Mouse (Mus musculus): ENCODE results near the gene Coq10a. TPM values are rescaled to one million over a fixed set of nuclear protein-coding genes. Genes with fewer than 3 reads are reported as not detected.
A peak's percentile ranks its signal among the peaks of the same experiment; 100 is the strongest.

Coq10a gene
- polyA plus RNA-seq, 1 experiment from 2014 or later: 50.5 TPM

- H3K9me3 ChIP-seq (ENCODE audit: control insufficient read depth, low read length): no peaks in the 10 kb centered on the region
- H3K36me3 ChIP-seq (ENCODE audit: control insufficient read depth, insufficient read depth, low read length): no peaks in the 10 kb centered on the region; the same call in 1 of the 2 replicates
- 60% methylated on average over 6 of the region's 6 CpGs for WGBS
- no peak overlapping the region for H3K9ac ChIP-seq (replicated peaks; ENCODE audit: low read length)
- no peak for ATAC-seq (ENCODE audit: low FRiP score, low TSS enrichment)
- no peaks in the 10 kb centered on the region for H3K27me3 ChIP-seq (ENCODE audit: control insufficient read depth, insufficient read depth, low read length)
- H3K4me3 ChIP-seq (replicated peaks; ENCODE audit: low read depth, low read length): no peak overlapping the region
- no peak for DNase-seq
- H3K4me2 ChIP-seq (ENCODE audit: low read length): no peak overlapping the region
- H3K4me1 ChIP-seq (ENCODE audit: control insufficient read depth, insufficient read depth, low read length): peaks cover 17% of the 10 kb centered on the region
- no peak overlapping the region for H3K27ac ChIP-seq (replicated peaks; ENCODE audit: low read depth, low read length)
These were observed 1.2 kb upstream of the Coq10a start for GRCm38 (mm10) chr10:128370021-128370420.

- WGBS: 76% methylated on average over 6 of the region's 6 CpGs
- ATAC-seq (ENCODE audit: low FRiP score, low TSS enrichment): no peak
- DNase-seq: no peak
- Histone ChIP-seq H3K4me2 (ENCODE audit: low read length) (peak overlapping the region; percentile 91), H3K4me3 (replicated peaks; ENCODE audit: low read depth, low read length) (peak overlapping the region; percentile 61), H3K4me1 (ENCODE audit: control insufficient read depth, insufficient read depth, low read length) (peaks cover 17% of the 10 kb centered on the region), H3K9ac (replicated peaks; ENCODE audit: low read length) (peak overlapping the region; percentile 74; the same call in 1 of the 2 replicates), H3K9me3 (ENCODE audit: control insufficient read depth, low read length) (no peaks in the 10 kb centered on the region), H3K27me3 (ENCODE audit: control insufficient read depth, insufficient read depth, low read length) (no peaks in the 10 kb centered on the region), H3K27ac (replicated peaks; ENCODE audit: low read depth, low read length) (peak overlapping the region; percentile 98), H3K36me3 (ENCODE audit: control insufficient read depth, insufficient read depth, low read length) (peaks cover under 1% of the 10 kb centered on the region; the same call in 1 of the 2 replicates)
These were observed 802 bp upstream of the Coq10a start for GRCm38 (mm10) chr10:128369599-128369998.

DNA sequence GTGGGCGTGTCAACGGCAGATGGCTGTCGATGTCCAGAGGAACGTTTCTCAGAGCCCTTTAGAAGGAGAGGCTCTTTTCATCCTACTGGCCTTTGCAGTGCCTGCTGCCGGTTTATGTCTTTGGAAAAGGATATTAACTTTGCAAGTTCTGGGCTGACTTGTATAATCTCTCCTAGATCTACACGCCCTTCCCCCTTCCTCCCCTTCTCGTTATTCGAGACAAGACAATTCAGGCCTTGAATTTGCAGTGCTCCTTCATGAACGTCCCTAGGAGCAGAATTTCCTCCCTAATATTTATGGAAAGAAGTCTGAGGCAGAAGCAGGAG, 384 bp upstream of the Coq10a start:
- Histone ChIP-seq H3K27ac (replicated peaks; ENCODE audit: low read depth, low read length) (peak overlapping the region; percentile 98), H3K36me3 (ENCODE audit: control insufficient read depth, insufficient read depth, low read length) (peaks cover 5% of the 10 kb centered on the region; the same call in 1 of the 2 replicates), H3K9me3 (ENCODE audit: control insufficient read depth, low read length) (no peaks in the 10 kb centered on the region), H3K9ac (replicated peaks; ENCODE audit: low read length) (peak overlapping the region; percentile 74), H3K4me1 (ENCODE audit: control insufficient read depth, insufficient read depth, low read length) (peaks cover 17% of the 10 kb centered on the region), H3K4me3 (replicated peaks; ENCODE audit: low read depth, low read length) (peak overlapping the region; percentile 61), H3K4me2 (ENCODE audit: low read length) (peak overlapping the region; percentile 91), H3K27me3 (ENCODE audit: control insufficient read depth, insufficient read depth, low read length) (no peaks in the 10 kb centered on the region)
- no peak for DNase-seq
- 6% methylated on average over 9 of the region's 9 CpGs for WGBS
- no peak; the same call in 1 of the 2 replicates for ATAC-seq (ENCODE audit: low FRiP score, low TSS enrichment)

GRCm38 (mm10) chr10:128367899-128368401, 847 bp downstream of the Coq10a start:
- Histone ChIP-seq H3K4me1 (ENCODE audit: control insufficient read depth, insufficient read depth, low read length) (peaks cover 17% of the 10 kb centered on the region), H3K9ac (replicated peaks; ENCODE audit: low read length) (peak overlapping the region; percentile 74), H3K36me3 (ENCODE audit: control insufficient read depth, insufficient read depth, low read length) (peaks cover 15% of the 10 kb centered on the region), H3K4me3 (replicated peaks; ENCODE audit: low read depth, low read length) (peak overlapping the region; percentile 61), H3K9me3 (ENCODE audit: control insufficient read depth, low read length) (no peaks in the 10 kb centered on the region), H3K4me2 (ENCODE audit: low read length) (peak overlapping the region; percentile 91), H3K27ac (replicated peaks; ENCODE audit: low read depth, low read length) (peak overlapping the region; percentile 98), H3K27me3 (ENCODE audit: control insufficient read depth, insufficient read depth, low read length) (no peaks in the 10 kb centered on the region)
- DNase-seq (peak; percentile 29), ATAC-seq (ENCODE audit: low FRiP score, low TSS enrichment) (no peak)
- 15% methylated on average over 19 of the region's 19 CpGs for WGBS

- Histone ChIP-seq H3K27me3 (ENCODE audit: control insufficient read depth, insufficient read depth, low read length) (no peaks in the 10 kb centered on the region), H3K4me1 (ENCODE audit: control insufficient read depth, insufficient read depth, low read length) (peaks cover 3% of the 10 kb centered on the region), H3K36me3 (ENCODE audit: control insufficient read depth, insufficient read depth, low read length) (peaks cover 68% of the 10 kb centered on the region), H3K4me3 (replicated peaks; ENCODE audit: low read depth, low read length) (no peak overlapping the region), H3K9ac (replicated peaks; ENCODE audit: low read length) (no peak overlapping the region), H3K9me3 (ENCODE audit: control insufficient read depth, low read length) (no peaks in the 10 kb centered on the region), H3K27ac (replicated peaks; ENCODE audit: low read depth, low read length) (no peak overlapping the region), H3K4me2 (ENCODE audit: low read length) (no peak overlapping the region)
- DNase-seq: peak; percentile 84
- no peak for ATAC-seq (ENCODE audit: low FRiP score, low TSS enrichment)
- 56% methylated on average over 3 of the region's 3 CpGs for WGBS
These were observed 6.2 kb downstream of the Coq10a start for GRCm38 (mm10) chr10:128362568-128362967.

DNA sequence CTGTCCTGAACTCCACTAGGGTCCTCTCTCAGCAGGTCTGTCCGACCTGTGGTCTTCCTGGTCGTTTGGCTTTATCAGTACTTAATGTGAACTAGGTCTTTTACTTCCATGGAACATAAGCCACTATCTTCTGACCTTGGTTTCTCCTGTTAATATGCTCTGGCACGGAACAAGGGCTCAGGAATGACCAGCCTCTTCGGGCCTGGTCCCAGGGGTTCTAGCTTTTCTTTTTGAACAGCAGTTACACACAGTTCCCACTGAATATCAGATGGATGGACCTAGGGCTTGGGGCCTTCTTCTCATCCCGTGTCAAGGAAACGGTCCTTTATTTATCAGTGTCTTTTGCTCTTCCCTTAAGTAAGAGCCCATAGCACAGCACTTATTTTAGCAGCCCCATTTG, 7.0 kb downstream of the Coq10a start:
- Histone ChIP-seq H3K4me3 (replicated peaks; ENCODE audit: low read depth, low read length) (no peak overlapping the region), H3K4me2 (ENCODE audit: low read length) (no peak overlapping the region), H3K4me1 (ENCODE audit: control insufficient read depth, insufficient read depth, low read length) (no peaks in the 10 kb centered on the region), H3K27ac (replicated peaks; ENCODE audit: low read depth, low read length) (no peak overlapping the region), H3K9me3 (ENCODE audit: control insufficient read depth, low read length) (no peaks in the 10 kb centered on the region), H3K36me3 (ENCODE audit: control insufficient read depth, insufficient read depth, low read length) (peaks cover 74% of the 10 kb centered on the region), H3K9ac (replicated peaks; ENCODE audit: low read length) (no peak overlapping the region), H3K27me3 (ENCODE audit: control insufficient read depth, insufficient read depth, low read length) (no peaks in the 10 kb centered on the region)
- ATAC-seq (ENCODE audit: low FRiP score, low TSS enrichment) (no peak), DNase-seq (no peak)
- WGBS: 94% methylated on average over 6 of the region's 6 CpGs

DNA sequence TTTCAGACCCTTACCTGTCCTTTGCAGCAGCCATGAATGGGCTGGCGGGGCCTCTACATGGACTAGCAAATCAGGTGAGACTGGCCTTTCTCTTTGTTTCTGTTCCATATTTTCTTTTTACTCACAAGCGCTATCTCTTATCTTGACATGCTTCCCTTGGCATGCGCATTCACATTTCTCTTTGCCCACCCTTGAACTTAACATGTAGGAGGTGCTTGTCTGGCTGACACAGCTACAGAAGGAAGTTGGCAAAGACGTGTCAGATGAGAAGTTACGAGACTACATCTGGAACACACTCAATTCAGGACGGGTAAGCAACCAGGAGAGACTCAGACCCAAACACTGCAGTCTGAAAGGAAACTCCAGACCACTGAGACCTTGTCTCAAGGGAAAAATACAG, 9.6 kb downstream of the Coq10a start:
- H3K9me3 ChIP-seq (ENCODE audit: control insufficient read depth, low read length): no peaks in the 10 kb centered on the region
- H3K9ac ChIP-seq (replicated peaks; ENCODE audit: low read length): no peak overlapping the region
- DNase-seq (no peak), ATAC-seq (ENCODE audit: low FRiP score, low TSS enrichment) (no peak)
- WGBS: 94% methylated on average over 6 of the region's 6 CpGs
- H3K27ac ChIP-seq (replicated peaks; ENCODE audit: low read depth, low read length): no peak overlapping the region
- H3K36me3 ChIP-seq (ENCODE audit: control insufficient read depth, insufficient read depth, low read length): peaks cover 87% of the 10 kb centered on the region
- H3K4me1 ChIP-seq (ENCODE audit: control insufficient read depth, insufficient read depth, low read length): no peaks in the 10 kb centered on the region
- H3K4me2 ChIP-seq (ENCODE audit: low read length): no peak overlapping the region
- no peak overlapping the region for H3K4me3 ChIP-seq (replicated peaks; ENCODE audit: low read depth, low read length)
- H3K27me3 ChIP-seq (ENCODE audit: control insufficient read depth, insufficient read depth, low read length): no peaks in the 10 kb centered on the region

- Histone ChIP-seq H3K9ac (replicated peaks; ENCODE audit: low read length) (no peak overlapping the region), H3K4me1 (ENCODE audit: control insufficient read depth, insufficient read depth, low read length) (no peaks in the 10 kb centered on the region), H3K36me3 (ENCODE audit: control insufficient read depth, insufficient read depth, low read length) (peaks cover 89% of the 10 kb centered on the region), H3K27ac (replicated peaks; ENCODE audit: low read depth, low read length) (no peak overlapping the region), H3K9me3 (ENCODE audit: control insufficient read depth, low read length) (no peaks in the 10 kb centered on the region), H3K4me3 (replicated peaks; ENCODE audit: low read depth, low read length) (no peak overlapping the region), H3K27me3 (ENCODE audit: control insufficient read depth, insufficient read depth, low read length) (no peaks in the 10 kb centered on the region), H3K4me2 (ENCODE audit: low read length) (no peak overlapping the region)
- DNase-seq (peak; percentile 79), ATAC-seq (ENCODE audit: low FRiP score, low TSS enrichment) (no peak)
- WGBS: 62% methylated on average over 2 of the region's 2 CpGs
These were observed 10.0 kb downstream of the Coq10a start for GRCm38 (mm10) chr10:128358796-128359195.

- Histone ChIP-seq H3K9me3 (ENCODE audit: control insufficient read depth, low read length) (no peaks in the 10 kb centered on the region), H3K4me3 (replicated peaks; ENCODE audit: low read depth, low read length) (no peak overlapping the region), H3K4me2 (ENCODE audit: low read length) (no peak overlapping the region), H3K27me3 (ENCODE audit: control insufficient read depth, insufficient read depth, low read length) (no peaks in the 10 kb centered on the region), H3K4me1 (ENCODE audit: control insufficient read depth, insufficient read depth, low read length) (no peaks in the 10 kb centered on the region), H3K9ac (replicated peaks; ENCODE audit: low read length) (no peak overlapping the region), H3K36me3 (ENCODE audit: control insufficient read depth, insufficient read depth, low read length) (peaks cover 33% of the 10 kb centered on the region), H3K27ac (replicated peaks; ENCODE audit: low read depth, low read length) (no peak overlapping the region)
- ATAC-seq (ENCODE audit: low FRiP score, low TSS enrichment) (no peak), DNase-seq (no peak)
- 96% methylated on average over 8 of the region's 8 CpGs for WGBS
These were observed 21.3 kb downstream of the Coq10a start for GRCm38 (mm10) chr10:128347541-128347940.
